Mouse (Mus musculus) megakaryocyte, embryonic 14.5 days (primary cell): ENCODE measurements around the gene Acox3.

Experiments used
- FLI1 ChIP-seq: IDR thresholded peaks from 2 replicates; pipeline ENCODE4 v1.6.1; 2012; ENCODE audit warnings: low read length, inconsistent platforms, mixed read lengths
- GATA1 ChIP-seq: IDR thresholded peaks from 3 replicates; pipeline ENCODE4 v1.6.1; 2012; ENCODE audit warnings: mixed read lengths, low read length, inconsistent platforms, borderline replicate concordance

GRCm38 (mm10) chr5:35606800-35607199 lies 24.0 kb downstream of the Acox3 start:
- no peak for TF ChIP-seq GATA1
- no peak for TF ChIP-seq FLI1
